Mouse (Mus musculus) frontal cortex, postnatal 36 days (tissue): ENCODE data around the gene Sp7.
"Not testable (repeated sequence)": the region's sequence is repeated elsewhere in the genome, so short reads cannot be mapped to it uniquely, and the experiment has no call there.

Source experiments
- DNase-seq, 2 experiments: peaks; one replicate each; pipeline ENCODE4 v3.0.0; 2022; ENCODE audit warnings: low spot score in 2 of 2

Sp7 gene

DNA sequence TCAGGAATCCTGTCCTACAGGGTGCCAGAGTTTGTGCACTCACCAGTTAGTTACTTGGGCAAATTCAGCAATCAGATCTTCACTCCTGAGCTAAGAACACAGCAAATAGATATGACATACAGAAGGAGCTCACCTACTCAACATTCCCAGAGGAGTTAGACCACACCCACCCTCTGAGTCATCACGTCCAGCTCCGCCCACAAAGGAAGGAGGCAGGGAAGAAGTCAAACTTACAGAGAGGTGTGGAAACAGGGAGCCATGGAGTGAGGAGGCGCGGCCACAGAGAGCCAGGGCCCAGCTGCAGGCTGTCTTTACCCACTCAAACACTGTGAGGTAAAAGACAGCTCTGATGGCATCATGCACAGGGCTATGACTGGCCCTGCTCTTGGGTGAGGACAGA is 20.5 kb downstream of the Sp7 start:
- DNase-seq = no peak

DNA sequence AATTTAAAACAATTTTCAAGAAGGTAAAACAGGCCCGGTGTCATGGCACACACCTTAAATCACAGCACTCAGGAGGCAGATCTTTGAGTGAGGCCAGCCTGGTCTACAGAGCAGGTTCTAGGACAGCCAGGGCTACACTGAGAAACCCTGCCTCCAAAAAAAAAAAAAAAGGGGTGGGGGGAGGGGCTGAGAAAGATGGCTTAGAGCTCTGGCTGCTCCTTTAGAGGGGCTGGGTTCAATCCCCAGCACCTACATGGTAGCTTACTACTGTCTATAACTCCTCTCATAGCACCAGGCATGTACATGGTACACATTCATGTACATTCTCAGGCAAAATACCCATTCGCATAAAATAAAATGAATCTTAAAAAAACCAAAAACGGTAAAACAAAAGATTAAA is 22.5 kb downstream of the Sp7 start:
- no peak for DNase-seq

DNA sequence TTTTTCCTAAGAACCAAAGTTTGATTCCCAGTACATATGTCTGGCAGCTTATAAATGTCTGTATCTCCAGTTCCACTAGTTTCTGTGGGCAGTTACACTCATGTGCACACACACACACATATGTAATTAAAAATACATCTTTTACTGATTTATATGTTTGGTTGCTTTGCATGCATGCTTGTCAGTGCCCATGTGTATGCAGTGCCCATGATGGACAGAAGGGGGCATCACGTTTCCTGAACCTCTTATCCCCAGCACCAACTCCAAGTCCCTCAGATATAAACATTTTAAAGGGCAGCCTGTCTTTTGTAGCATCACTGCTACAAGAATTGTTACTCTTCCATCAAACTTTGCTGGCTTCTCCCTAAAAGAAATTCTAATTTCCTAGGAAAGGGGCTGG is 25.4 kb downstream of the Sp7 start:
- peak in 1 of 2 experiments; percentile 36 for DNase-seq

DNA sequence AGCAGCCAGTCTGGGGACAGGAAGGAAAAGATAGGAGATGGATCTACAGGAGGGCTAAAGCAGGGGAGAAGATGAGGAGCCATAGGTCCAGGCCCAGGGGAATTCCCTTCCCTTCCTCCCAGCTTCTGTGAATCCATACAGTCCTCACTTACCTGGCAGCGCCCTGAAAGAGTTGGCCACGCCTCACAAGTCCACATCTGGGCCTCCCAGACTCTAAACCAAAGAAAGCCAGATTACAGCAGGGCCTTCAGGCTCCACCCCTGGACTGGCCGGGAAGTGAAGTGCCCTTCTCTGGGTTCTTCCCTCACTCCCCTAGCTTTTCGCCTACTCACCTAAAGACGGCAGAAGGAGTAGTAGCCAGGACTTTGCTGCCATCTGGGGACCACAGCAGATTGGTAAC is 27.4 kb downstream of the Sp7 start:
- DNase-seq = no peak

DNA sequence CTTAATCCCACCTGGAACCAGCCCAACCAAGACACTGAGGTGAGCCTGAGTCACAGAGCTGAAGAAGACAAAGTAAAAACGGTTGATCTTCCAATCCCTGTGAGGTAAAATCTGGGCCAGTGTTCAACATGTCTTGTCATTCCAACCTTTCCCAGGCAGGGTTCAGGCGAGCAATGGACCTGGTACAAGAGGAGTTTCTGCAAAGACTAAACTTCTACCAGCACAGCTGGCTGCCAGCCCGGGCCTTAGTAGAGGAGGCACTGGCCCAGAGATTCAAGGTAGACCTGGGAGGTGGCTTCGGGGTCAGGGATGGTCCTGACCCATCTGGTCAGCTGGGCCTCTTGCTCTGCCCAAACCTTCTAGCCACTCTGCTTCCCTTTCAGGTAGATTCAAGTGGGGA is 30.0 kb downstream of the Sp7 start:
- no peak for DNase-seq

GRCm38 (mm10) chr15:102335925-102336324 is 31.1 kb downstream of the Sp7 start:
- not testable (repeated sequence) for DNase-seq

- no peak for DNase-seq
These were observed 31.7 kb downstream of the Sp7 start for GRCm38 (mm10) chr15:102335254-102335653.

DNA sequence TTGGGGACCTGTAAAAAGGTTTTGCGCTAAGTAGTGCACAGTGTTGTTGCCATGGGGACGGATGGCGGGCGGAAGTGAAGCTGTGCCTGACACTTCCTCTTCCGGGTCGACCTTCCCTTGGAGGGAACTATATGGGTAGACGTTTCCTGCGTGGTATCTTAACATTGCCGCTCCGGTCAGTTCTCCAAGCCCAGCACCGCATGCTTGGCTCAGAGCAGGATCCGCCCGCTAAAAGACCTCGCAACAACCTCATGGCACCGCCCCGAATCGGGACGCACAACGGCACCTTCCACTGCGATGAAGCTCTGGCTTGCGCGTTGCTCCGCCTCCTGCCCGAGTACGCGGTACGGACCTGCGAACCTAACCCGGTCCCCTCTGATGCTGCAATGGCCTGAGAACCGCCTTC is 35.4 kb downstream of the Sp7 start, which contains the start of gene Myg1:
Gene Myg1 (plus strand): TSS at position 100 of the 406 bp plus-strand sequence.
- DNase-seq = peak; percentile 86

GRCm38 (mm10) chr15:102326892-102327291 is 40.1 kb downstream of the Sp7 start:
- DNase-seq = no peak

DNA sequence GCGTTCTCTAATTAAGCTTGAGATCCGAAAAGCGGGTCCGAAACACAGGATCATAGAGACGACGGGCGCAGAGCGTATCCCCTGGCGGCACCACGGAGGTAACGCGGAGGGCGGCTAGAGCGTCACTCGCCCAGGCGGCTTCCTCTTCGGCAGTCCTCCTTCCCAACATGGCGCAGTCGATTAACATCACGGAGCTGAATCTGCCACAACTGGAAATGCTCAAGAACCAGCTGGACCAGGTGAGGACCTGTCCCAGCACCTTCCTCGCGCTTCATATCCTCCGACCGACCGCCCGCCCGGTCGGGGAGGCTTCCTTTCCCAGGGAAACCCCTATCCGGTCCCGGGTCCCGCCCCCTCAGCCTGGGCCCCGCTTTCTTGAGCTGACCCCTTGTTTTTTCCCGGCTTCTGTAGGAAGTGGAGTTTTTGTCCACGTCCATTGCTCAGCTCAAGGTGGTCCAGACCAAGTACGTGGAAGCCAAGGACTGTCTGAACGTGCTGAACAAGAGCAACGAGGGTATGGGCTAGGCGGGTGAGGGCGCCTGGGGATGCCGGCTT is 40.9 kb downstream of the Sp7 start, which contains the start of gene Pfdn5:
Gene Pfdn5 (plus strand): TSS at position 95 of the 555 bp plus-strand sequence.
- DNase-seq = peak; percentile 88 to 91

GRCm38 (mm10) chr15:102324654-102325473 is 42.1 kb downstream of the Sp7 start:
- DNase-seq = no peak

DNA sequence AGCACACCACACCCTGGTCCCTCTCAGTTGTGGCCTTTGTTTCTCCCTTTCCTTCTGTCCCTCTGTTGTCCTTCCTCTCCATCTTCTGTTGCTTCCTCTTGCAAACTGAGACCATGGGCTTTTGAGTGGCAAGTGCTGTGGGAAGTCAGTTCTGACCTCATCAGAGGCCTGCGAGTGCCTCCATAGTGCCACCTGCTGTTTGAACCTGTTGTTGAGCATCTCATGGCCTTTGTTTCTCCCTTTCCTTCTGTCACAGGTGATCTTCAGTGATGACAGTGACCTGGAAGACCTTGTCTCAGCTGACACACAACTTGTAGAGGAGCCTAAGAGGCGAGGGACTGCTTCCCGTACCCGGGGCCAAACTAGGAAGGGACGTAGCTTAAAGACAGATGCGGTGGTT is 50.7 kb downstream of the Sp7 start:
- DNase-seq = peak; percentile 43 to 69

GRCm38 (mm10) chr15:102315292-102315691 is 51.7 kb downstream of the Sp7 start:
- no peak for DNase-seq

DNA sequence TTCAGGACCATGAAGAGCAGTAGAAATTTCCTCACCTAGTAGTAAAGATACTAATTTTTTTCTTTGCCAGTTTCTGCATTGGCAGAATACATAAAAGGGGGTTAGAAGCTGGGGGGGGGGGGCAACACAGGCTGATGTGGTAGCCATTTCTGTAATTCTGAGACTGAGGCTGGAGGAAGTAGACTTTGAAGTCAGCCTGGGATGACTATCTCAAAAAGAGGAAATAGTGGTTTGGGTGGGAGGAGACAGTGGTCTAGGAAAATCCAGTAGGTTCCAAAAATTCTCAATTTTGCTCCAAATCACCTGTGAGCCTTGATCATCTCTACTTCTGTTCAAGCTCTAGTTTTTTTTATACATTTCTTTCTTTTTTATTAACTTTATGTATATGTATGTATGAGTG is 55.5 kb downstream of the Sp7 start:
- no peak for DNase-seq

GRCm38 (mm10) chr15:102310074-102310845 is 56.7 kb downstream of the Sp7 start:
- DNase-seq = no peak

DNA sequence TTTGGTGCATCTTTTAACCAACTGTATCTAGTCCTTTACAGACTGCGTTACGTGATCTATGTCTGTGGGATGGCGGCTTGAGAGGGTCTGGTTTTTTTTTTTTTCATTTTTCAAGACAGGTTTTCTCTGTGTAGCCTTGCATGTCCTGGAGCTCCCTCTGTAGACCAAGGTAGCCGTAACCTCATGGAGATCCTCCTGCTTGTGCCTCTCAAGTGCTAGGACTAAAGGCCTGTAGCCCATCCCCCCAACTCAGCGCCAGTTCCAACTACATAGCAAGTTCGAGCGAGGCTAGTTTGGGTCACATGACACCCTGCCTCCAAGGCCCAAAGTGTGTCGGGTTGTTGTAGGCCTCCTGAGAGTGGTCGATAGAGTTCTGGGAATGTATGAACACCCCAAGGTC is 58.3 kb downstream of the Sp7 start:
- DNase-seq = no peak
